Mouse (Mus musculus): ENCODE results near the gene Hspa2.

The Hspa2 gene

DNA sequence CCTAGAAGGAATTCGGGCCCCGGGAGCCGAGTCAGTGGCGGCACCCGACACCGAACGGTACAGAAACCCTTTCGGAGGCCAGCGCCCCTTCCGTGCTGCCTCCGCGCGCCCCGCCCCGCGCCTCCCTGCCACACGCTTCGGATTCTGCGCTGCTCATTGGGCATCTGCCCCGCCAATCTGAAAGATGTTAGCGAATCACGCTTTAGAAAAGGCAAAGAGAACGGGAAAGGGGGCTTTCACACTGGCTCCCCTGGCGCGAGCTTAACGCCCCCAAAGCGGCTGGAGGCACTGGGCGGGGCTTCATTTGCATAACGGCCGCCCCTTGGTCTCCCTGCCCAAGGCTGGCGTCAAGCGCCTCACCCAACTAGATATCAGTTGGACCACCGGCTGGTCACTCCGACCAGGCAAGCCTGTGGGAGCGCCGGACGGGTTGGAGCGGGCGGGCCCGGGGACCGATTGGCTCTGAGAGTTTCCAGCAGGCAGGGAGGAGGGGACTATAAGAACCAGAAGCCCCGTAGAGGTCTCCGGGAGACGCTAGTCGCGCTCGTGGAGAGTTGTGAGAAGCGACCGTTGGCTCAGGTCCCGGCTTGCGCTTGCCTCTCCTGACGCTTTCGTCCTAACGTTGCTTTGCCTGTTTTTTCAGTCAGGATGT is at the start of gene Hspa2:
Gene Hspa2, plus strand, starts transcription at position 291 of the 652 bp plus-strand sequence.
- WGBS: under 1% methylated on average over 54 of the region's 54 CpGs

DNA sequence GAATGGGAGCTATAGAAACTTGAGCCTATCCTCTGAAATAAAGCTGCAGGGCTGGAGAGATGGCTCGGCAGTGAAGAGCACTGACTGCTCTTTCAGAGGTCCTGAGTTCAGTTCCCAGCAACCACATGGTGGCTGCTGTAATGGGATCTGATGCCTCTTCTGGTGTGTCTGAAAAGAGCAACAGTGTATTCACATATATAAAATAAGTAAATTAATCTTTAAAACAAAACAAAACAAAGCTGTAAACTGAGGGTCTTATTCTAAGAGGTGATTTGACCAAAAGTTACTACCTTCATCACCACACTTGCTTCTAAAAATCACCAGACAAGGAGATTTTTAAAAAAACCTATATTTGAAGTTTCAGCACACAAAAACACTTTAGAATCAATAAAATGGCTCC is 43.1 kb upstream of the Hspa2 start:
- WGBS: 85% methylated on average over 1 of the region's 1 CpGs

DNA sequence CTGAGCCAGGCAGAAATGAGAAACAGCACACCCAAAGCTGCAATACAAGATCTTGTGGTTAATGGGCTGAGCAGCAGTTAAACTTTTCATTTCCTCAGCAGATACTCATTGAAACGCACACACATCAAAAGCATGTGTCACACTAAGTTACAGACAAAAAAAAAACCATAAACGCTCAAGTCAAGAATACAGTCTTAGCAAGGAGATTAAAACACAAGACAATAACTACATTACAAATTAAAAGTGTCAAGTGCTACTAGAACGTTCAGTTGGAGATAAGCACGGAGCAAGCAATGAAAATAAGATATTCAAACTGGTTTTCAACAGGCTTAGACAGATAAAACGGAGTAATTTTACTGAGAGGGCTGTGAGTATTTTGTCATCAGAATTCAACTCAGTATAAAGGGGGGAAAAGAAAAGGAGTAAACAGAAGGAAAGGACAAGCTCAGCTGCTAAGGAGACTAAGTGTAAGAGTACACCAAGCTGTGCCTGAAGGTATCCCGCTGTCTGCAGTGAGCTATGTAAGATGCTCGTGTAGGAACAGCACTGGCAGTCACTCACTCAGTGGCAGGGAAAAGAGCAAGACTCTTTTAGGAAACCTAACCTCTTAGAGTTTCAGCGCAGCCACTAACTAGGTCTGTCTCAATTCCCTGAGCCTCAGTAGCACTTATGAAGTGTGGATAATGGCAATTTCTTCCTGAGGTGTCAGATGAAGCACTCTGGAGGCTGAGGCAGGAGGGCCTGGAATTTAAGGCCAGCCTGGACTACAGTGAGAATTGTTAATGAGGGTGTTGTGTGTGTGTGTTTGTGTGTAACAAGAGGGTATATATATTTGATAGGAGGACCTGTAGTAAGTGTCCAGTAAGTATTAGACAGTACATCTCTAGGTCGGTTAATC is 42.3 kb upstream of the Hspa2 start:
- 61% methylated on average over 9 of the region's 9 CpGs for WGBS

DNA sequence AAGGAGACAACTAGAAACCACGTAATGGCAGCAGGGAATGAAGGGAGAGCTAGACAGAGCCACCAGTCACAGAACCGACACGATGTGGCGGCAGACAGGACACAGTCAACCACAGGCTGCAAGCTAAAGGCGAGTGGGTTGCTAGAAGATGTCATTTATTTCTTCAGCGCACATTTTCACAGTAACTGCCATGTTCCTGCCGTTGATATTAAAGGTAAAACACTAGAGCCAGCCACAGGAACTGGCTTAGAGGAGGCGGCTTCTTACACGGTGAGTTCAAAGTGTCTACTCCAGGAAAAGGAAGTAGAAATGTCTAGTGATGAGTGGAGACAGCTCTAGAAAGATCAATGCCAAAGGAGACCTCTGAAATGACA is 41.7 kb upstream of the Hspa2 start:
- WGBS: 71% methylated on average over 9 of the region's 9 CpGs

DNA sequence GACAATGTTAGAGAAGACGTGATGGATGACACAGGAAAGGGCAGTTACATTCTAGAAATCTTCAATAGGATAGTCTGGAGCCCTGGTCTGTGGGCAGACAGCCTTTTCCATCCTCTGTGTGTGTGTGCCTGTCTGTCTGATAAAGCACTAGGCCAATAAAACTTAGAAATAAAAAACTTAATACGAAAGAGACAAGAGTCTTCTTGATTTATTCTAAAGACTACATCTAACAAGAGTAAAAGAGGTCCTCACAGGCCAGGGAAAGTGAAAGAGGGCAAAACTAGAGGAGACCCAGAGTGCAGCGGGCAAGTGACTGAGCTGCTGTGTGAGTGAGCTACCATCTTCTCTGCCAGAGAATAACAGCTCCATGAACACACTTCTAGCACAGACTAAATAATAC is 37.7 kb upstream of the Hspa2 start:
- WGBS: 71% methylated on average over 3 of the region's 3 CpGs

DNA sequence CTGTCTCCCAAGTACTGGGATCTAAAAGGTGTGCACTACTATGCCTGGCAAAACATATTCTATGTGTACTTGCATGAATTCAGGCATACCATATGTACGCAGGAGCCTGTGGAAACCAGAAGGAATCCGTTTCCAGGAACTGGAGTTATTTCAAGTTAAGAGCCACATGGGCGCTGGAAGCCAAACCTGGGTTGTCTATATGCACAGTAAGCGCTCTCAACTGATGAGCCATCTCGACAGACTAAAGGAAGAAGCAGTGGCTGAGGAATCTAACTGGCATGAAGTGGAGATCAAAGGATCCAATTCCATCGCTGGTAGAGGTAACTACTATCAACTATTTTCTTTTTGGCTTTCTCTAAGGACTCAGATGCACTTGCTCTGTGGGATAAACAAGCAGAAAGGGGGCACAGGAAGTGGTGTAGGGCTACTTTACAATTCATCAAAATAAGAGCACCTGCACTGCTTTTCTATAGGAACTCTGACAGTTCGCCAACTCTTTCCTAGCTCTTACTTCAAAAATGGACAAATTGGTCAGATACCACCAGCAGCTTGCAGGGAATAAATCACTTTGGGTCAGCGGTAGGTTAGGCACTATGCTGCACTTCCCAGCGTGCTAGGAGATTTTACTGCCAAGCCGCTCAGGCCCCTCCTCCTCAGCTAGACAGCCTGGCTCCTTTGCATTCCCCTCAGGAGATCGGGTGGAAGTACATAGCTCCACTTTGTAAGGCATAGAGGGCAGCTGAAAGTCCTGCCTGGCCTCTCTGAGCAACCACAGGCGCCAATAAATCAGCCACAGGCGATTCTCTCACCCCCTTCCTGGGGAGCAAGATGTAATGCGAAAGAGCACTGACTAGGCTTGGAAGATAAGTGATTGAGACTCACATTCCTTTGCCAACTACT is 36.6 kb upstream of the Hspa2 start:
- WGBS: 24% methylated on average over 14 of the region's 14 CpGs

DNA sequence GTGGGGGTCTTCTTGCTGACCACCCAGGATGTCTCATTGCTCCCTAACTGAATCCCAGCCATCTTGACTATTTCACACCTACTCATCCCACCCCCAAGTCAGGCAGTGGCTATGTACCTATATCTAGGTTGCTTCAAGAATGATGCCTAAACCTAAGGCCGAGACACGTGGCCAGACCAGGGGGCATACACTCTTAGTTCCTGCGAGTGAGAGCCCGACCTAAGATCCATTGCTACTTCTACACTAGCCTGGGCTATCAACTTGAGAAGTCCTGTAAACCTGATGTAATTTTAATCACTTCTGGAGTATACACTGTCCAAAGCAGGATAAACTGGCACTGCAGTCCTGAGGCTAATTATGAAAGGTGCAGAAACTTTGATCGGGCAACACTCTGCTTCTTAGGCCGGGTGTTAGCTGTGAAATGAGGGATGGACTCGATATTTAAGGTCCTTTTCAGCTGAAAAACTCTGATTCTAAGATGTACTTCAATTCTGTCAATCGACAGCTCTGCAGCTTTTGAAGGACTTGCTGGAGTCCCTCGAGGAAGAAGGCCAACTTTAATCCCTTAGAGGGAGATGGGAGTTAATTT is 35.7 kb upstream of the Hspa2 start:
- 11% methylated on average over 9 of the region's 9 CpGs for WGBS

DNA sequence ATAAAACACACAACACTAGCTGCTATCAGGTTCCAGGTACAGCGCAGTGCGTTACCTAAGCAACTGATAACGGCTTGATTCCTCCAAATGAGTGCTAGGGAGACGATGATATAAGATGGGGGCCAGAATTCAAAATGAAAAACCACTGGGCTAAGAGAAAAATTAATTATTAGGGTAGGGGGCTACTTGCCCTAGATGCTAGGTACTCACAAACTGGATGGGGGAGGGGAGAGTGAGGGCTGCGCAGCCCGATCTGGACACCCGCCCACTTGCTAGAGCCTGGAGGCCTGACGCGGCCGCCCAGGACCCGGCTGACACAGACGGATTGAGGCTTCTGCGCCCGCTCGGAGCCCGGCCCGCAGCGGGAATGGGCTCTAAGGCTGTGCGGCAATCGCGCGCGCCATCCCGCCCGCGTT is 35.2 kb upstream of the Hspa2 start:
- 3% methylated on average over 26 of the region's 26 CpGs for WGBS

DNA sequence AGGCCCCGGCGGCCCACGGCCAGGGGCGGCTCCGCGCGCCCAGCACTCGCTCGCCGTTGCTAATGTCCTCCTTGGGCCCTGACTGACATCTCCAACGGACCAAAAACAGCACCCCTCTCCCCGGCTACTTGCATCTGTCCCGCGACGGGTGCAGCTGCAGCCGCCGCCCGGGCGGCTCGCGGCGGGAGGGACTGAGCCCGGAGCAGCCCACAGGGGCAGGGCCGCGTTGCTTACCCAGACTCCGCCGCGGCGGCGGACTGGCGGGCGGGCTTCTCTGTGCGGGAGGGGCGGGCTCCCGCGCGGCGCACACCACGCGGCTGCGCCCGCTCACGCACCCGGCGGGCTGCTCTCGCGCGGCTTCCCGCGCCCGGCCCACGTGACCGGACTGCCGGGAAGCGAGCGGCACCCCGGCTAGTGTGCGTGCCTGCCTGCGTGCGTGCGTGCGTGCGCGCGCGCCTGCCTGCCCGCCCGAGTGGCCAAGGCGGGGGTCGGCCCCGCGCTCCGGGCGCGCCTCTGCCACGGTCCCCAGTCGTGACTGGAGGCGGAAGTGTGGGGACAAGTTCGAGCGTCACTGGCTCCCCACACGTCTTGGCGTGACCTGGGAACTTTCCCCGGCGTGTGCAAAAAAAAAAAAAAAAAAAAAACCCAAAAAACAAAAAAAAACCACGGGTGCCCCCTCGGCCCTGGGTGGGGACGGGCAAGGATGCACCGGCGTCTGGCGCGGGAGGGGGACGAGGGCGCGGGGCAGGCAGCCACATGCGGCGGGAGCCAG is 34.6 kb upstream of the Hspa2 start, which contains the start of gene Zbtb25:
Gene Zbtb25, minus strand, starts transcription at position 397 of the 772 bp plus-strand sequence.
- WGBS: under 1% methylated on average over 96 of the region's 96 CpGs

DNA sequence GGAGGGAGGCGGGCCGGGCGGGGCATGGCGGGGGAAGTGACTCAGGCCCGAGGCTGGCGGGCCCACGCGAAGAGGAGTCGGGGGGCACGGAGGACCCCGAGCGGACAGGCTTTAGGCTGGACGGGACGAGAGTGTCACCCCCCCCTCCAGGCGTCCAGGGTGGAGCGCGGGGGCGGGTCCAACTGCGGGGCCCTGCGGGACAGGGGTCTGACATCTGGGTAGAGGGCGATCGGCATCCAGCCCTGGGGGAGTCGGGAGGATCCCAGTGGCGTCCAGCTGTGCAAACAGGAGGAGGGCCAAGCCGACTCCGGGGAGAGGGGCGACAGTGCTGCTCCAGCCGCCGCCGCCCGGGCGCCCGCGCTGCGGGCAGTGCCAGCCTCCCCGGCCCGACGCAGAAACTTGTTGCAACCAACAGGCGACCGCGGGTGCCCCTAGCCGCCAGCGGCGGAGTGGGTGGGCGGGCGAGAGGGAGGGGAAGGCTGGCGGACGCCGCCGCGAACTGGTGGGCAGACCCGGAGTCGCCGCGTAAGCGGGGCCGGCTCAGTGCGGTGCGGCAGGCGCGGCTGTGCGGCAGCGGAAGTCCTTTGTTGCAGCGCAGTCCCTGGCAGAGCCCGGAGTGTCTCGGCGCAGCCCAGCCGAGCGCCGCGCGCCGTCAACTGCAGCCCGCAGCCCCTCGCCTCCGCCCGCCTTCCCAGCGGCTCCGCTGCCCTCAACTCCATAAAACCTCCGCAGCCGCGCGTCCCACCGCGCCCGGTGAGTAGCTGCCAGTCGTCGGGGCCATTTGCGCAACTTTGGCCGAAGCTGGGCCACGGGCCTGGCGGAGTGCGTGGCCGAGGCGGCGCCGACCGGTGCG is 33.8 kb upstream of the Hspa2 start, which contains the start of gene Zbtb1:
Gene Zbtb1, plus strand, starts transcription at position 289 of the 853 bp plus-strand sequence.
- WGBS: under 1% methylated on average over 99 of the region's 99 CpGs

DNA sequence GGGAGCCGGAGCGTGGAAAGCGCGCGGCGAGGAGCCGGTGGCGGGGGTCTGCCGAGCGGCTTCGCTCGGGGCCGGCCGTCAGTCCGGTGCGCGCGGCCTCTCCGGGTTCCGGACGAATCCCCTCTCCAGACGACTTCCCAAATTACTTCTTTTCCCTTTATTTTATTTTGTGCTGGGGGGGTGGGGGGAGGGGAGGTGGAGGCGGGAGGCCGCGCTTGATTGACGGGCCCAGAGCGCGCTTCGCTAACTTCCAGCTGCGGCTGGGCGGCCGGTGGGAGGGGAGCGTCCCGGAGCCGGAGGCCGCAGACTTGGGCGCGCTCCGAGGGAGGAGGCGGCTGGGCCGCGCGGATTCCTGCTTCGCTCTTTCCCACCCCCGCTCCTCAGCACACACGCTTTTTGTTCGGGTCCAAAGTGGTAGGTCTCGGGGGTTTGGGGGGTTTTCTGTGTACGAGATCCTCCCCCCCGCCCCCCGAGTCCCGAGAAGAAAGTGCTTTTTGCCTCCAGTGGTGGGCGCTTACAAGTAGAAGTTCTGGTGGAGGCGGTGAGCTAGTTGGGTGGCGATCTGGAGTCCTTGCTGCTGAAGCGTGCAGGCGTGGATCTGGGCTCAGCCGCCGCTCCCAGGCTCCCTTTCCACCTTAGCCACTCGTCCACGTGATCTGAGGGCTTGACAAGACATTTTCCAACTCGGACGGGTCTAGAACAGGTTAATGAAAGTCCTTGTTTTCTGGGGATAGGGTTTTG is 33.0 kb upstream of the Hspa2 start:
- under 1% methylated on average over 63 of the region's 63 CpGs for WGBS

DNA sequence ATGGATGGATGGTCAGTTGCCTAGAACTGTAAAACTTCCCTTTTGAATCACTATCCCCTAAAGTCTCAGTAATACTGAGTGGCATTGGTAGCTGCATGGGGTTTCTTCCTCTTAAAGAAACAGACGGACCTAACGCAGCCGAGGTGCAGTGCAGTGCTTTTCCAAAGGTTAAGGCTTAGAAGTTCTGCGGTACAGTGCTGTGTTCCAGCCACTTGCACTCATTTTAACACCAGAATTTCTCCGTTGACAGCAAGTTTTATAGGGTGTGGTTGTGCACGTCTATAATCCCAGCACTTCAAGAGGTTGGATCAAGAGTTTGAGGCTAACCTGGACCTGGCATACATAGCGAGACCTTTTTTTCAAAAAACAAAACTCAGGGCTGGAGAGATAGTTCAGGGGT is 31.9 kb upstream of the Hspa2 start:
- 58% methylated on average over 7 of the region's 7 CpGs for WGBS

DNA sequence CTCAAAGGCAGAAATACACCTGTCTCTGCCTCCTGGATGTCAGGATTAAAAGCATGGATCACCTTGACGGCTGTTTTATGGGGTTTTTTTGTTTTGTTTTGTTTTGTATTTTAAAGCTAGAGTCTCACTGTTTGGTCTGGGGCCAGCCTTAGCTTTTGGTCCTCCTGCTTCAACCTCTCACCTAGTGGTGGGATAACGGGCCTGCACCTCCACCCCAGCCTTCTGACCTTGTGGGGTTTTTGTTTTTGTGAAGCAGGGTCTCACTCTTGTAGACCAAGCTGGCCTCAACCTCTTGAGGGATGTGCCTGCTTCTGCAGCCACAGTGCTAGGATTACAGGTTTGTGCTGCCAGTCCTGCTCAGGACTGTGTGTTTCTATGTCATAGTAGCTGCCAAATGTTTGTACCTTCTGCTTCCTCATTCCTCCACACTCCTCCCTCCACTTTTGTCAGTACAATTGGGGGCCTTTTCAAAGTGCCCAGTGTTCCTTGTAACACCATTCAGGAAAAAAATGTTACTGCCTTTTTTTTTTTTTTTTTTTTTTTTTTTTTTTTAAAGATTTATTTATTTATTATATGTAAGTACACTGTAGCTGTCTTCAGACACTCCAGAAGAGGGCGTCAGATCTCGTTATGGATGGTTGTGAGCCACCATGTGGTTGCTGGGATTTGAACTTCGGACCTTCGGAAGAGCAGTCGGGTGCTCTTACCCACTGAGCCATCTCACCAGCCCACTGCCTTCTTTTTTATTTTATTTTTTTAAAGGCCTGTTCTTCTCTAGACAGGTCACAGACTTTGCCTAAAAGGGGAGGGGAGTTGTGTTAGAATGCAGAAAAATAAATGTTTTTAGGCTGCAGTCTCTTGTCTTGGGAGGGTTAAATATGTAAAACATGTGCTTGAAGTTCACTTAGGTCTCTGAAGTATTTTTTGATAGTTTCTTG is 30.8 kb upstream of the Hspa2 start:
- 84% methylated on average over 5 of the region's 7 CpGs for WGBS

DNA sequence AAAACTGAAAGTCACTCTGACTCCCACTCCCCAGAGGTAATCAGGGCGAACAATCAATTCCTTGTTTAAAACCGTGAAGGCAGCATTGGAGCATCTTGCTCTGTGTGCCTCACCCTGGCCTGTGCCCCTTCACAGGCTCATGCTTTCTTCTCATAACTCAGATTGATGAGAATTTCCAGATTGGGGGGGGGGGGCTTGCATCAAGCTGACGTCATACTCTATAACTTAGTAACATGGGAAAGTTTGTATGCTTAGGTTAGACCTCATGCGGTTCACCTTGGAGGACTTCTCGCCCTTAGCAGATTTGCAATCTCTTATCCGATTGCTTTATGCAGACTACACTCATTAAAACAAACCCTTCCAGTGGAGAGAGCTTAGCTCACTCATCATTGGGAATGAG is 30.0 kb upstream of the Hspa2 start:
- 78% methylated on average over 6 of the region's 6 CpGs for WGBS

DNA sequence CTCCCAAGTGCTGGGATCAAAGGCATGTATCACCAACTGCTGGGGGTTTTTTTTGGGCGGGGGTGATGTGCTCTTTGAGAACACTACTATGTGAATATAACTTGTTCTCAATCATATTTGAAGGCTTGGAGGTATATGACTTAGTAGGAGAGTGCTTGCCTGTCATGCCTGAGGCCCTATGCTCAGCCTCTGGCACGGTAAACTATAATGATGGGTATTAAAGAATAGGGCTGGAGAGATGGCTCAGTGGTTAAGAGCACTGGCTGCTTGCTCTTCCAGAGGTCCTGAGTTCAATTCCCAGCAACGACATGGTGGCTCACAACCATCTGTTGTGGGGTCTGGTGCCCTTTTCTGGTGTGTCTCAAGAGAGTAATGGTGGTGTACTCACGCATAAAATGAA is 29.1 kb upstream of the Hspa2 start:
- WGBS: 85% methylated on average over 4 of the region's 4 CpGs

DNA sequence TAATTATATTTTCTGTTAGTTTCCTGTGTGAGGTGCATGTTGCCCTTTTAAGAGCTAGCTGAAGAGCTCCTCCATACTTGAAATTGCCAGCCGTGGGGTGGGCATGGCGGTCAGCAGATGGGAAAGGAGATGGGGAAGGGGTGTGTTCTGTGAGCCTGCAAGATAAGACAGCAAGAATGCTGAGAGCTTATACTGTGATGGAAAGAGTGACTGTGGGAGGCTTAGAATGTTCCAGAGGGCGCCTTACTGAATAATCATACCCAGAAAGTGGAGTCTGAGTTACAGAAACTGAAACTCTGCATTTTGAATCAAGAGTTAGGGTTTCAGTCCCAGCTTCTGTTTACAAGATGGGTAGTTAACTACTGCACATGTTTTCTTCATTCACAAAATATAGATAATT is 28.5 kb upstream of the Hspa2 start:
- 88% methylated on average over 3 of the region's 3 CpGs for WGBS

DNA sequence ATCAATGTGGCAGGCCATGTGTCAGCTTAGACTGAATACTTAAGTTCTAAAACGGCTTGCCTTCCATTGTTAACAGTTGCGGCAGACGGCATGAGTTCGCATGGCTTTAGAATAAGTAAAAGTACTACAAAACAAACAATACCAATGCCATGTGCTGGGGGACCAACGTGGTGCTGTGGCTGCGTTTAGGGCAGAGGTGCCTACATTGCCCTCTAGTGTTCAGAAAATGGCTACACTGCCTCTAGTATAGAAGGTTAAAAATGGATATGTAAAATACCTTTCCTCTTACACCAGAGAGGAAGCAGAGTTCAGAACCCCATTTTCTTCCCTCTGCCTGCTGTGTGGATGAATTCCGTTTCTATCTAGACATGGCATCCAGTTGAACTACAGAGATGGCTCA is 27.3 kb upstream of the Hspa2 start:
- 37% methylated on average over 7 of the region's 7 CpGs for WGBS

DNA sequence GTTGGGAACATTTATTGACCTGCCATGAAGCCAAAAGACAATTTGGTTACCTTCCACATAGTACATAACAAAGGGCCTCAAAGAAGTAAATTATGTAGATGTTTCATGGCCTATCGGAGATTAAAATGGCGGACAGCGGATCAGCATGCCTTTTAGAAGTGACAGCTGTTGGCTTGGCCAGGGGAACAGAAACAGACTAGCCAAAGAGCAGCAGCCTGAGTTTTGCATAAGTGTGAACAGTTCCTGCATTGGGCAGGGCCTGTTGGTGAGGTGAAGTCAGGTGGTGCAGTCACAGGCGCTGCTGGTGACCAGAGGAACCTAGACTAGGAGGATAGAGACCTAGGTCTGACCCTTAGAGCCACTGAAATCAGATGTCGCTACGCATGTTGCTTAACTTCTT is 26.9 kb upstream of the Hspa2 start:
- 97% methylated on average over 6 of the region's 6 CpGs for WGBS
